Mouse (Mus musculus): ENCODE results near the gene Ctnnbl1. TPM values are rescaled to one million over a fixed set of nuclear protein-coding genes. Genes with fewer than 3 reads are reported as not detected.

Ctnnbl1 gene
- polyA plus RNA-seq, 1 experiment: 95.0 TPM

DNA sequence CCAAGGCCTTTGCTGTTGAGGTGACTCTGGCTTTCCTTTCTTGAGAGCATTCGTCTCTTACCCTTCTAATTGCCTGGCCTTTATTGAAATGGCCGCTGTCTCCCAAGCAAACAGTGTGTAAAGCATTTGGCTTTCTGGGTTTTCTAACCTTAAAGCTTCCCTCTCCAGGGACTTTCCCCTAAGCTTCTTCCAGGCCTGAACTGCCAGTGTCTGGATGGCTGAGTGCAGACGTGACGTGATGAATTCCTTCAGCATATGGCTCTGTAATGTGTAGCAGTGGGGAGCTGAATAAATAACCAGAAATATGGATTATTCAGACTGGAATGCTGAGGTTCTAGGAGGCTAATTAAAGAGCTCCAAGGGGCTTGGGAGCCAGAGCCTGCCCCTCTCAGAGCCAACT lies 84.1 kb downstream of the Ctnnbl1 start:
- no peak overlapping the region for H3K4me3 ChIP-seq (ENCODE audit: control insufficient read depth, low read depth, low read length)
- TF ChIP-seq CTCF (IDR thresholded peaks at IDR 0.05; ENCODE audit: control insufficient read depth, insufficient read depth, insufficient replicate concordance, low read depth, low read length) (no peak), POLR2A (IDR thresholded peaks at IDR 0.05; ENCODE audit: control insufficient read depth, low read depth, low read length) (no peak)
- H3K36me3 ChIP-seq (ENCODE audit: control insufficient read depth, insufficient read depth, low read length): no peaks in the 10 kb centered on the region; the same call in 1 of the 2 replicates
- no peaks in the 10 kb centered on the region for H3K4me1 ChIP-seq (ENCODE audit: control insufficient read depth, insufficient read depth, low read length)
- H3K27me3 ChIP-seq (ENCODE audit: control insufficient read depth, insufficient read depth, low read length): no peaks in the 10 kb centered on the region
- H3K27ac ChIP-seq (ENCODE audit: control insufficient read depth, insufficient read depth, low read depth, low read length): no peak overlapping the region

DNA sequence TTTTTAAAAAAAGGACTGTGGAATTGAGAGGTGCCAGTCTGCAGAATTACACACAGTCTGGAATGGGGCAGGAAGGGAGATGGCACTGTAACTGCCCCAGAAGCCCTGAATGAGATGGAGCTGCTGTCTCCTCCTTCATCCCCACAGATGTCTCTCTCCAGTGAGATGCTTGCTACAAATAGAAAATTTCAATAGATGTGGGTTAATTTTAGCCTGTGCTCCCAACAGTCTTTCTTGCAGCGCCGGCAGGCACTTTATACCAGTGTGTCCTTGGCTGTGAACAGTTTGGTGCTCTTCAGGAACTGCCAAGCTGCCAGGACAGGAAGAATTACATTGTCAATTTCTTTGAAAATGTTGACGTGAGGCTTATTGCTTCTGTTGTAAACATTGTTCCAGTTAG lies 86.3 kb downstream of the Ctnnbl1 start:
- H3K27me3 ChIP-seq (ENCODE audit: control insufficient read depth, insufficient read depth, low read length): no peaks in the 10 kb centered on the region
- TF ChIP-seq POLR2A (IDR thresholded peaks at IDR 0.05; ENCODE audit: control insufficient read depth, low read depth, low read length): no peak
- no peak for TF ChIP-seq CTCF (IDR thresholded peaks at IDR 0.05; ENCODE audit: control insufficient read depth, insufficient read depth, insufficient replicate concordance, low read depth, low read length)
- no peaks in the 10 kb centered on the region; the same call in 1 of the 2 replicates for H3K36me3 ChIP-seq (ENCODE audit: control insufficient read depth, insufficient read depth, low read length)
- H3K4me3 ChIP-seq (ENCODE audit: control insufficient read depth, low read depth, low read length): no peak overlapping the region
- H3K27ac ChIP-seq (ENCODE audit: control insufficient read depth, insufficient read depth, low read depth, low read length): no peak overlapping the region
- no peaks in the 10 kb centered on the region for H3K4me1 ChIP-seq (ENCODE audit: control insufficient read depth, insufficient read depth, low read length)

DNA sequence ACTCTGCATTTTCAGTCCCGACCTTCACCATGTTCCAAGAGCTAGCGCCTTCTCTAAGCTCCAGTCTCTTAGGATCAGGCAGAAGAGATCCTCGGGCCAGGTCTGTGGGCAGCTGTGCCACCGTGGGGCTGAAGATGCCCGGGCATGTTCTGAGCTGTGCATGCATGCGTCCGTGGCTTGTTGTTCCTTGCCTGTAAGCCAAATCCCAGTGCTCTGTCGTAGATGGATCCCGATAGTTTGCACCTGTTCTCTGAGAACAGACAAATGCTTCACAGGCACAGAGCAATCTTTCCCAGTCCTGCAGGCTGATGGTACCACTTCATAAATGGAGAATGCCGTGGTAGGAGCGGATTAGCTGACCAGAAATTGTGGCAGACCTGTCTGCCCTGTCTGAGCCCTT lies 87.0 kb downstream of the Ctnnbl1 start:
- H3K36me3 ChIP-seq (ENCODE audit: control insufficient read depth, insufficient read depth, low read length): no peaks in the 10 kb centered on the region; the same call in 1 of the 2 replicates
- no peak overlapping the region for H3K27ac ChIP-seq (ENCODE audit: control insufficient read depth, insufficient read depth, low read depth, low read length)
- TF ChIP-seq POLR2A (IDR thresholded peaks at IDR 0.05; ENCODE audit: control insufficient read depth, low read depth, low read length) (no peak), CTCF (IDR thresholded peaks at IDR 0.05; ENCODE audit: control insufficient read depth, insufficient read depth, insufficient replicate concordance, low read depth, low read length) (no peak)
- H3K4me3 ChIP-seq (ENCODE audit: control insufficient read depth, low read depth, low read length): no peak overlapping the region
- H3K4me1 ChIP-seq (ENCODE audit: control insufficient read depth, insufficient read depth, low read length): no peaks in the 10 kb centered on the region
- no peaks in the 10 kb centered on the region for H3K27me3 ChIP-seq (ENCODE audit: control insufficient read depth, insufficient read depth, low read length)

DNA sequence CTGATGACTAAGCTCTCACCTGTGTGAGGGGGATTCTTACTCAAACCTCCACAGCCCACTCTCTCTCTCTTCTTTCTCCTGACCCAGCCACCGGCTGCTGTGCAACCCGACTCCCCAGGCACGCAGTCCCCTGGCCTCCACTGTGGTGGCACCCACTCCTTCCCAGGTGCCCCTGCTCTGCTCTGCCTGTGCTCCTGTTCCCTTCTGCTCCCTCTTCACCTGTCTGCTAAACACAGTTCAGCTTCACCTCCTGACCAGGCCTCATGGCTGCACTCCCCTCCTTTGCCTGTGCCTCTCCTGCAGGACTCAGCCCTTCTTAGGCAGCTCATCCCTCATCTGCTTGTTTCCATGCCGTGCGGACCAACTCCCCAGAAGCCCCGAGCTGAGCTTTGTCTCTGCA lies 92.9 kb downstream of the Ctnnbl1 start:
- Histone ChIP-seq H3K4me3 (ENCODE audit: control insufficient read depth, low read depth, low read length) (no peak overlapping the region), H3K36me3 (ENCODE audit: control insufficient read depth, insufficient read depth, low read length) (no peaks in the 10 kb centered on the region), H3K27me3 (ENCODE audit: control insufficient read depth, insufficient read depth, low read length) (no peaks in the 10 kb centered on the region), H3K4me1 (ENCODE audit: control insufficient read depth, insufficient read depth, low read length) (no peaks in the 10 kb centered on the region), H3K27ac (ENCODE audit: control insufficient read depth, insufficient read depth, low read depth, low read length) (no peak overlapping the region)
- TF ChIP-seq POLR2A (IDR thresholded peaks at IDR 0.05; ENCODE audit: control insufficient read depth, low read depth, low read length) (no peak), CTCF (IDR thresholded peaks at IDR 0.05; ENCODE audit: control insufficient read depth, insufficient read depth, insufficient replicate concordance, low read depth, low read length) (no peak)

DNA sequence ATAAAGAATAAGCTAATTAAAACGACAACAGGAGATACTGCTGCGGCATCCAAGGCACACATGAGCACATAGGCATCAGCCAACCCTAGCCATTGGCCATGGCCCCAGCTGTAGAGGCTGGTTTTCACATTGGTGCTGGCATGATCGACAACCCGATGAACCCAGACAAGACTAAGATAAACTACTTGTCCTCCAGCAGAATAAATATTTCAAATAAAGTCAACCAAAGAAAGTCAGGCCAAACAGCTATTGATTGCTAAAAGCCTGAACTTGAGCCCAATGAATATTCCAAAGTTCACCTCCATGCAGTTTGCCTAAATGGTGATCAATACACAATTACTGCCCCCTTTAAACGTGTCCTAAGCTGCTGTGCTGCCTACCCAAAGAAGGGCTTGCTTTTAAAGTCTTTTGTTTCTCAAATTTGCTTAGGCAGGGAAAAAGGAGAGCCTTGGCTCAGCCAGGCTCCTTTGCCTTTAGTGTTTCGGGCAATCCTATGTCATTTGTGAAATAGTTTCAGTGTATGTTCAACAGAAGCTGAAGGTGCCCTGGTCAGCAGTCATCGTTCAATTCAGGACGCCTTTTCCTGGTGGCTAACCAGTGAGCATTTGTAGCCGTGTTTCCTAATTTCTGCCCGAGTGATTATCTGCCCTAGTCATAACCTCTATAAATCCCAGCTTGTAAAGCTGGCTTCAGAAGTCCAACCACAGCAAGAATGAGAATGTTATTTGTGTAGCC lies 93.6 kb downstream of the Ctnnbl1 start:
- no peak for TF ChIP-seq CTCF (IDR thresholded peaks at IDR 0.05; ENCODE audit: control insufficient read depth, insufficient read depth, insufficient replicate concordance, low read depth, low read length)
- TF ChIP-seq POLR2A (IDR thresholded peaks at IDR 0.05; ENCODE audit: control insufficient read depth, low read depth, low read length): no peak
- no peaks in the 10 kb centered on the region for H3K36me3 ChIP-seq (ENCODE audit: control insufficient read depth, insufficient read depth, low read length)
- H3K4me1 ChIP-seq (ENCODE audit: control insufficient read depth, insufficient read depth, low read length): no peaks in the 10 kb centered on the region
- H3K27ac ChIP-seq (ENCODE audit: control insufficient read depth, insufficient read depth, low read depth, low read length): no peak overlapping the region
- H3K27me3 ChIP-seq (ENCODE audit: control insufficient read depth, insufficient read depth, low read length): no peaks in the 10 kb centered on the region
- no peak overlapping the region; the same call in 1 of the 2 replicates for H3K4me3 ChIP-seq (ENCODE audit: control insufficient read depth, low read depth, low read length)

DNA sequence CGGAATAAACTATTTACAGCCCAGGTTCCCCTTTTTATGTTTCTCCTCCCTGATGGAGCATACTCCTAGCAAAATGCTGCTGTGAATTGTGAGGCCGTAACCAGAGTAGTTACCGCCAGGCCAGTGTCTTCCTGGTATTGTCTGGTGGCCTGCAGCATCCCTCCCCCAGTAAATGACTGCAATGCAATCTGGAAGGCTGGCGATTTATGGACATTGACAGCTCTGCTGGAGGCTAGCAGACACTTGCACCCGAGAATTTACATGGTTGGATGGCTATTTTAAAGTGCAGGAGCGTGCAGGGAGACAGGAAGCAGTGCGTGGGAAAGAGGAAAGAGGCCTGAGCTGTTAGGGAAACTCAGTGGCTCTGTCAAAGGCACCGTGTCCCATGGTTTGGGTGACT lies 99.8 kb downstream of the Ctnnbl1 start:
- no peaks in the 10 kb centered on the region for H3K27me3 ChIP-seq (ENCODE audit: control insufficient read depth, insufficient read depth, low read length)
- no peak overlapping the region for H3K27ac ChIP-seq (ENCODE audit: control insufficient read depth, insufficient read depth, low read depth, low read length)
- no peak overlapping the region; the same call in 1 of the 2 replicates for H3K4me3 ChIP-seq (ENCODE audit: control insufficient read depth, low read depth, low read length)
- no peaks in the 10 kb centered on the region for H3K4me1 ChIP-seq (ENCODE audit: control insufficient read depth, insufficient read depth, low read length)
- H3K36me3 ChIP-seq (ENCODE audit: control insufficient read depth, insufficient read depth, low read length): peaks cover 1% of the 10 kb centered on the region; the same call in 1 of the 2 replicates
- TF ChIP-seq CTCF (IDR thresholded peaks at IDR 0.05; ENCODE audit: control insufficient read depth, insufficient read depth, insufficient replicate concordance, low read depth, low read length): no peak
- no peak for TF ChIP-seq POLR2A (IDR thresholded peaks at IDR 0.05; ENCODE audit: control insufficient read depth, low read depth, low read length)

DNA sequence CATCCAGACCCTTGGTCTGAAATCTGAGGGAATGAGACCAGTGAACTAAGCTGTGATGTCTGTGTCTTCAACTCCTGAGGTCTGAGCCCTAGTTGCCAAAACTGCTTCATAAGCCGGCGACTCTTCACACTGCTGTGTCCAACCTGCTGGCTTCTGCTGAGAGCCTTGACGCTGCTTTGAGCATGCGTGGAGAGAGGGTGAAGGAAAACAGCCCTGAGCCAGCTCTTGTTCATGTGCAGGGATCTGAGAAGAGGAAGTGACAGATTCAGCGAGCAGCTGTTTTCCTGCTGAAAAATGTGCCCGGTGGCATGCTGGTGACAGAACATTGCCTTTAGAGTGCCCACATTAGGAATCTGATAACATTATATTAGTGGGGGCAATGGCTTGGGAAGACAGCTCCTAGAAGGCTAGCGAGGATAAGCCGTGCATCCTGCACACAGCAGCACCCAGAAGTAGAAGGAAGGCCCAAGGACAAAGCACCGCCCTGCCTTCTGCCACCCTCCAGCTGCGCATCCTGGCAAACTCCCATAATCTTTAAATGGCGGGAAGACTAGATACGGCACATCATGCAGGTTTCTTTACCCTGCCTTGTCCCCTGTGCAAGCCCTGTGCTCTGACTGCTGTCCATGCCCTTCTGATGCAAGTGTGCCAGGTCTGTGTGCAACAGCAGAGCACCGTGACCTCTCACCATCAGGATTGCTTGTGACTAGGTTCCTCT lies 101.2 kb downstream of the Ctnnbl1 start:
- H3K4me3 ChIP-seq (ENCODE audit: control insufficient read depth, low read depth, low read length): no peak overlapping the region
- H3K36me3 ChIP-seq (ENCODE audit: control insufficient read depth, insufficient read depth, low read length): peaks cover 1% of the 10 kb centered on the region; the same call in 1 of the 2 replicates
- TF ChIP-seq POLR2A (IDR thresholded peaks at IDR 0.05; ENCODE audit: control insufficient read depth, low read depth, low read length) (no peak), CTCF (IDR thresholded peaks at IDR 0.05; ENCODE audit: control insufficient read depth, insufficient read depth, insufficient replicate concordance, low read depth, low read length) (no peak)
- H3K27me3 ChIP-seq (ENCODE audit: control insufficient read depth, insufficient read depth, low read length): no peaks in the 10 kb centered on the region
- no peak overlapping the region for H3K27ac ChIP-seq (ENCODE audit: control insufficient read depth, insufficient read depth, low read depth, low read length)
- H3K4me1 ChIP-seq (ENCODE audit: control insufficient read depth, insufficient read depth, low read length): no peaks in the 10 kb centered on the region
